Mouse (Mus musculus) macrophage (primary cell): ENCODE measurements around the gene Zdhhc7. TPM values are rescaled to one million over a fixed set of nuclear protein-coding genes. Genes with fewer than 3 reads are reported as not detected.

ENCODE experiments used
- polyA plus RNA-seq: library from polyadenylated mRNA; stranded (reverse); fragments of 250-400 nt; gene quantifications from 3 replicates; pipeline ENCODE4 v1.2.4, GENCODE M21; 2018; ENCODE audit warnings: inconsistent platforms

Gene Zdhhc7
- polyA plus RNA-seq, 1 experiment from 2014 or later: 18.5 TPM

Other genes starting within 250 kb of the Zdhhc7 start
- gene Klhl36, start 239.2 kb downstream of the Zdhhc7 start, polyA plus RNA-seq: 2.8 to 6.7 TPM (median 5.1 TPM) in 3 replicates
- 21.1 to 45.0 TPM (median 40.8 TPM) in 3 replicates for gene Usp10, start 191.1 kb downstream of the Zdhhc7 start, polyA plus RNA-seq
- gene Gm20388, start 190.6 kb downstream of the Zdhhc7 start, polyA plus RNA-seq: 24.2 to 47.1 TPM (median 38.5 TPM) in 3 replicates
- gene Crispld2, start 109.0 kb downstream of the Zdhhc7 start, polyA plus RNA-seq: 0.07 to 0.09 TPM in 2 of 3 replicates, not detected in the other
- 25.6 to 29.2 TPM (median 26.4 TPM) in 3 replicates for gene 6430548M08Rik, start 12.7 kb upstream of the Zdhhc7 start, polyA plus RNA-seq
- not detected in 3 replicates for gene Fam92b, start 76.0 kb upstream of the Zdhhc7 start, polyA plus RNA-seq
- gene Gse1, start 127.0 kb upstream of the Zdhhc7 start, polyA plus RNA-seq: 10.2 to 10.8 TPM (median 10.3 TPM) in 3 replicates